Mouse (Mus musculus): ENCODE measurements around the gene Hlx.

The Hlx gene

DNA sequence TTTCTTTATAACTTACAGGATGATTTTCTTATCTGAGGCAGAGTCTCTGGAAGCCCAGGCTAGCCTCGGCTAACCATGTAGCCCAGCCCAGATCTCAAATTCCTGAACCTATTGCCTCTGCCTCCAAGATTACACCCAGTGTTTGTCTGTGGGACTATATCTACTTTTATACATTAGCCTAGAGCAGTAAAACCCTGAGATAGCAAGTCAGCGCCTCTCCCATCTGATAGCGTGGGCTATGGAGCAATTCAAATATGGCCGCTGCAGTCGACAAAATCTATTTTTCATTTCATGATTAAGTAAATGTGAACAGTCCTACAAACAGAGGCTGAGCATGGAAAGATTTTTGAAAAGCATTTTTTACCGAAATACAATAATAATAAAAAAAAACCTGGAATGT is 16.7 kb downstream of the Hlx start:
- H3K27me3 ChIP-seq (ENCODE audit: insufficient read depth, low read length) = peaks cover 68% of the 10 kb centered on the region
- H3K4me1 ChIP-seq (replicated peaks; ENCODE audit: low read depth, low read length) = peaks cover 35% of the 10 kb centered on the region

GRCm38 (mm10) chr1:184714515-184714914 is 17.9 kb downstream of the Hlx start:
- H3K4me3 ChIP-seq (replicated peaks; ENCODE audit: low read length) = no peak overlapping the region
- peaks cover 6% of the 10 kb centered on the region; the same call in 1 of the 2 replicates for H3K9me3 ChIP-seq (ENCODE audit: low read length)
- H3K27me3 ChIP-seq (ENCODE audit: insufficient read depth, low read length) = peaks cover 59% of the 10 kb centered on the region
- H3K4me1 ChIP-seq (replicated peaks; ENCODE audit: low read depth, low read length) = peaks cover 28% of the 10 kb centered on the region
- TF ChIP-seq POU5F1 (IDR thresholded peaks at IDR 0.05; ENCODE audit: borderline replicate concordance, low read length) = no peak
- no peak for TF ChIP-seq CTCF (conservative IDR thresholded peaks at IDR 0.05; ENCODE audit: low read length)
- TF ChIP-seq NANOG (IDR thresholded peaks at IDR 0.05; ENCODE audit: borderline replicate concordance, low read length) = no peak
- no peaks in the 10 kb centered on the region for H3K36me3 ChIP-seq (ENCODE audit: insufficient read depth, low read length)

More for the DNA sequence above, 16.7 kb downstream of the Hlx start:
- no peak overlapping the region for H3K4me3 ChIP-seq (replicated peaks; ENCODE audit: low read length)
- TF ChIP-seq CTCF (conservative IDR thresholded peaks at IDR 0.05; ENCODE audit: low read length) = no peak
- TF ChIP-seq POU5F1 (IDR thresholded peaks at IDR 0.05; ENCODE audit: borderline replicate concordance, low read length) = no peak
- no peak for TF ChIP-seq NANOG (IDR thresholded peaks at IDR 0.05; ENCODE audit: borderline replicate concordance, low read length)
- H3K9me3 ChIP-seq (ENCODE audit: low read length) = peaks cover 4% of the 10 kb centered on the region; the same call in 1 of the 2 replicates
- no peaks in the 10 kb centered on the region for H3K36me3 ChIP-seq (ENCODE audit: insufficient read depth, low read length)

DNA sequence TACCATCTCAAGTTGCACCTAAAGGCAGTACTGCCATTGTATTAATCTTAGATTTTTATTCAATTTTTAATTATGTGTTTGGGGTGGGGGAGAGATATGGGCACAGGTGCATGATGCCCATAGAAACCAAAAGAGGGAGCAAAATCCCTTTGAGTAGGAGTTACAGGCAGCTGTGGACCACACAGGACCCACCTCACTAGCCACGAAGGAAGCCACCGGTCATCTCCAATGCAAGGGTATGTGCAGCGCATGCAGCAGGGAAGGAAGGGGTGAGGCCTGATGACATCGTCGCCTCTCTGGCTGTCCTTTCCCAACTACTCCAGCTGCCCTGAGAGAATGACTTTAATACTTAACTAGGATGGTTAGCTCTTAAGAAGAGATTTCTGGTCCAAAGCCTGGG is 18.7 kb downstream of the Hlx start:
- no peak for TF ChIP-seq NANOG (IDR thresholded peaks at IDR 0.05; ENCODE audit: borderline replicate concordance, low read length)
- peaks cover 27% of the 10 kb centered on the region for H3K4me1 ChIP-seq (replicated peaks; ENCODE audit: low read depth, low read length)
- H3K27me3 ChIP-seq (ENCODE audit: insufficient read depth, low read length) = peaks cover 54% of the 10 kb centered on the region
- no peaks in the 10 kb centered on the region for H3K36me3 ChIP-seq (ENCODE audit: insufficient read depth, low read length)
- peaks cover 14% of the 10 kb centered on the region for H3K9me3 ChIP-seq (ENCODE audit: low read length)
- no peak overlapping the region for H3K4me3 ChIP-seq (replicated peaks; ENCODE audit: low read length)

DNA sequence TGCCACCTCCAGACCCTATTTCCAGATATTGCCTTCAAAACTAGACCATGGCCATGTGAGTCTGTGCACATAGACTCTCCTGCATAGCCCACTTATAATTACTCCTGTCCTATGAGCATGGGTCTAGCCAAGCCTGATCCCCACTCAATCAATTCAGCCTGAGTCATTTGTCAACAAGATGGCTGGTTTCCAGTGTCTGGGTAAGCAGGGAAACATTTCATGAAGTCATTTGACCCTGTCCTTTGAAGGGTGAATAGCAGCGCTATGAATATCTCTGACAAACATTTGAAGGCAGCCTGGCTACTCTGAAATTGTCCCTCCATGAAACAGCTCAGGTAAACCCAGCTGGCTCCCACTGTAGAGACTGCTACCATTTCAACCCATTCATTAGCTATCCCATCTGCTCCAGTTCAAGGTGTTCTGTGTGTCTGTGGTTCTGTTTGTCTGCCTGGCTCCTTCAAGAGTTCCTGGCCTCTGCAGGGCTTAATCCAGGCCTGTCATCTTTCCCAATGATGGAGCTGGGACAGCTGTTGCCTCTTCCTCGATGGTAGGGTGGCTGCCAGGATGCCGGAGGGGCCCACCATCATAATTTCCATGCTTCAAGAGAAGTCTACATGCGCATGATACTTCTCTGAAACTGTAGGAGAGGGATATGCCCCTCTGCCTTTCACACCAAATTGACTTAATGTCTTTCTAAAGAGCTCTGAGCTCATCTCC is 24.7 kb downstream of the Hlx start:
- Histone ChIP-seq H3K4me3 (replicated peaks; ENCODE audit: low read length) (no peak overlapping the region), H3K9me3 (ENCODE audit: low read length) (peaks cover 40% of the 10 kb centered on the region), H3K4me1 (replicated peaks; ENCODE audit: low read depth, low read length) (peaks cover 21% of the 10 kb centered on the region), H3K27me3 (ENCODE audit: insufficient read depth, low read length) (peaks cover 6% of the 10 kb centered on the region; the same call in 1 of the 2 replicates), H3K36me3 (ENCODE audit: insufficient read depth, low read length) (no peaks in the 10 kb centered on the region)
- no peak for TF ChIP-seq POU5F1 (IDR thresholded peaks at IDR 0.05; ENCODE audit: borderline replicate concordance, low read length)
- TF ChIP-seq NANOG (IDR thresholded peaks at IDR 0.05; ENCODE audit: borderline replicate concordance, low read length) = no peak
- TF ChIP-seq CTCF (conservative IDR thresholded peaks at IDR 0.05; ENCODE audit: low read length) = no peak

DNA sequence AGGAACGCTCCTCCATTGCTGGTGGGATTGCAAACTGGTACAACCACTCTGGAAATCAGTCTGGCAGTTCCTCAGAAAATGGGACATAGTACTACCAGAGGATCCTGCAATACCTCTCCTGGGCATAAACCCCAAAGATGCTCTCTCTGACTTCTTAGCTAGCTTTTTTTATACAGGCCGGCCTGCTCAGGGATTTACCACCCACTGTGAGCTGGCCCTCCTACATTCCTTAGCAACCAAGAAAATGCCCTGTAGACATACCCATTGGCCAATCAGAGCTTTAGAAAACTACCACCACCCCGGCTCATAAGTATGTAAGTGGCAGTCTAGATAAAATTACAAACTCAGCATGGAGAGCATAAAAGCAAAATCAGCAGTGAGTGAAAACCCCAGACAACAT is 27.5 kb downstream of the Hlx start:
- Histone ChIP-seq H3K4me3 (replicated peaks; ENCODE audit: low read length) (no peak overlapping the region), H3K36me3 (ENCODE audit: insufficient read depth, low read length) (no peaks in the 10 kb centered on the region), H3K27me3 (ENCODE audit: insufficient read depth, low read length) (peaks cover 5% of the 10 kb centered on the region; the same call in 1 of the 2 replicates), H3K9me3 (ENCODE audit: low read length) (peaks cover 36% of the 10 kb centered on the region), H3K4me1 (replicated peaks; ENCODE audit: low read depth, low read length) (peaks cover 17% of the 10 kb centered on the region)
- TF ChIP-seq CTCF (conservative IDR thresholded peaks at IDR 0.05; ENCODE audit: low read length) (no peak), POU5F1 (IDR thresholded peaks at IDR 0.05; ENCODE audit: borderline replicate concordance, low read length) (no peak), NANOG (IDR thresholded peaks at IDR 0.05; ENCODE audit: borderline replicate concordance, low read length) (no peak)

GRCm38 (mm10) chr1:184699295-184699694 is 33.1 kb downstream of the Hlx start:
- TF ChIP-seq POU5F1 (IDR thresholded peaks at IDR 0.05; ENCODE audit: borderline replicate concordance, low read length) = no peak
- TF ChIP-seq NANOG (IDR thresholded peaks at IDR 0.05; ENCODE audit: borderline replicate concordance, low read length) = no peak
- TF ChIP-seq CTCF (conservative IDR thresholded peaks at IDR 0.05; ENCODE audit: low read length) = no peak

GRCm38 (mm10) chr1:184695451-184695850 is 37.0 kb downstream of the Hlx start:
- Histone ChIP-seq H3K36me3 (ENCODE audit: insufficient read depth, low read length) (no peaks in the 10 kb centered on the region), H3K4me1 (replicated peaks; ENCODE audit: low read depth, low read length) (no peaks in the 10 kb centered on the region), H3K27me3 (ENCODE audit: insufficient read depth, low read length) (no peaks in the 10 kb centered on the region; the same call in 1 of the 2 replicates), H3K9me3 (ENCODE audit: low read length) (no peaks in the 10 kb centered on the region), H3K4me3 (replicated peaks; ENCODE audit: low read length) (no peak overlapping the region)
- no peak for TF ChIP-seq CTCF (conservative IDR thresholded peaks at IDR 0.05; ENCODE audit: low read length)
- TF ChIP-seq NANOG (IDR thresholded peaks at IDR 0.05; ENCODE audit: borderline replicate concordance, low read length) = no peak
- TF ChIP-seq POU5F1 (IDR thresholded peaks at IDR 0.05; ENCODE audit: borderline replicate concordance, low read length) = no peak

More at GRCm38 (mm10) chr1:184699295-184699694, 33.1 kb downstream of the Hlx start:
- Histone ChIP-seq H3K9me3 (ENCODE audit: low read length) (no peaks in the 10 kb centered on the region), H3K27me3 (ENCODE audit: insufficient read depth, low read length) (no peaks in the 10 kb centered on the region), H3K4me1 (replicated peaks; ENCODE audit: low read depth, low read length) (no peaks in the 10 kb centered on the region), H3K4me3 (replicated peaks; ENCODE audit: low read length) (no peak overlapping the region), H3K36me3 (ENCODE audit: insufficient read depth, low read length) (no peaks in the 10 kb centered on the region)

- Histone ChIP-seq H3K4me1 (replicated peaks; ENCODE audit: low read depth, low read length) (peaks cover 4% of the 10 kb centered on the region; the same call in 1 of the 2 replicates), H3K27me3 (ENCODE audit: insufficient read depth, low read length) (no peaks in the 10 kb centered on the region; the same call in 1 of the 2 replicates), H3K36me3 (ENCODE audit: insufficient read depth, low read length) (no peaks in the 10 kb centered on the region), H3K4me3 (replicated peaks; ENCODE audit: low read length) (no peak overlapping the region), H3K9me3 (ENCODE audit: low read length) (no peaks in the 10 kb centered on the region)
- TF ChIP-seq POU5F1 (IDR thresholded peaks at IDR 0.05; ENCODE audit: borderline replicate concordance, low read length) = no peak
- TF ChIP-seq NANOG (IDR thresholded peaks at IDR 0.05; ENCODE audit: borderline replicate concordance, low read length) = no peak
- no peak for TF ChIP-seq CTCF (conservative IDR thresholded peaks at IDR 0.05; ENCODE audit: low read length)
Measured at GRCm38 (mm10) chr1:184692204-184692904, 40.1 kb downstream of the Hlx start.
